Mouse (Mus musculus) intestine, embryonic 16.5 days (tissue): ENCODE measurements around the gene 1700056E22Rik. TPM values are rescaled to one million over a fixed set of nuclear protein-coding genes. Genes with fewer than 3 reads are reported as not detected.

ENCODE experiments used
- ATAC-seq: fragments of 200-750 bp; cut with Nextera tagmentation; 2 replicates; pipeline ENCODE4 v1.8.0; 2017; ENCODE audit warnings: moderate TSS enrichment, moderate library complexity
- H3K27ac ChIP-seq: fragments of 300-500 bp; sonication (generic); 2 replicates; pipeline ENCODE4 v1.5.1; 2014; ENCODE audit warnings: mild to moderate bottlenecking, low read length
- H3K27me3 ChIP-seq: fragments of 300-500 bp; sonication (generic); replicated peaks from 2 replicates; pipeline ENCODE4 v1.6.1; 2014; ENCODE audit warnings: low read length, control low read depth, mixed read lengths; ENCODE audit not compliant: control insufficient read depth, insufficient read depth
- H3K36me3 ChIP-seq: fragments of 300-500 bp; sonication (generic); 2 replicates; pipeline ENCODE4 v1.6.1; 2014; ENCODE audit warnings: low read length, control low read depth; ENCODE audit not compliant: control insufficient read depth, insufficient read depth
- H3K4me1 ChIP-seq: fragments of 300-500 bp; sonication (generic); 2 replicates; pipeline ENCODE4 v1.6.1; 2014; ENCODE audit warnings: low read length, control low read depth, mixed read lengths; ENCODE audit not compliant: control insufficient read depth, insufficient read depth
- H3K4me2 ChIP-seq: fragments of 300-500 bp; sonication (generic); 2 replicates; pipeline ENCODE4 v1.6.1; 2014; ENCODE audit warnings: low read depth, low read length, control low read depth
- H3K4me3 ChIP-seq: fragments of 300-500 bp; sonication (generic); 2 replicates; pipeline ENCODE4 v1.5.1; 2014; ENCODE audit warnings: mild to moderate bottlenecking, low read length
- H3K9ac ChIP-seq: fragments of 300-500 bp; sonication (generic); 2 replicates; pipeline ENCODE4 v1.6.1; 2014; ENCODE audit warnings: low read depth, low read length
- H3K9me3 ChIP-seq: fragments of 300-500 bp; sonication (generic); 2 replicates; pipeline ENCODE4 v1.6.1; 2016; ENCODE audit warnings: low read length, control low read depth; ENCODE audit not compliant: control insufficient read depth
- WGBS: fragments of 180-500 bp; shearing (Covaris S2); extraction: QIAGEN DNeasy Blood & Tissue Kit; methylation state at CpG from one replicate; pipeline ENCODE4 v1.1.7; 2014; 5-methylcytosine and 5-hydroxymethylcytosine counted together
- polyA plus RNA-seq: library from polyadenylated mRNA; unstranded; fragments of >200 nt; fragmentation: Nextera tagmentation; extraction: Ambion mirVana; gene quantifications from 2 replicates; pipeline ENCODE4 v1.2.1, GENCODE M21; 2015

The 1700056E22Rik gene
- polyA plus RNA-seq, 1 experiment from 2014 or later = 1.0 TPM

DNA sequence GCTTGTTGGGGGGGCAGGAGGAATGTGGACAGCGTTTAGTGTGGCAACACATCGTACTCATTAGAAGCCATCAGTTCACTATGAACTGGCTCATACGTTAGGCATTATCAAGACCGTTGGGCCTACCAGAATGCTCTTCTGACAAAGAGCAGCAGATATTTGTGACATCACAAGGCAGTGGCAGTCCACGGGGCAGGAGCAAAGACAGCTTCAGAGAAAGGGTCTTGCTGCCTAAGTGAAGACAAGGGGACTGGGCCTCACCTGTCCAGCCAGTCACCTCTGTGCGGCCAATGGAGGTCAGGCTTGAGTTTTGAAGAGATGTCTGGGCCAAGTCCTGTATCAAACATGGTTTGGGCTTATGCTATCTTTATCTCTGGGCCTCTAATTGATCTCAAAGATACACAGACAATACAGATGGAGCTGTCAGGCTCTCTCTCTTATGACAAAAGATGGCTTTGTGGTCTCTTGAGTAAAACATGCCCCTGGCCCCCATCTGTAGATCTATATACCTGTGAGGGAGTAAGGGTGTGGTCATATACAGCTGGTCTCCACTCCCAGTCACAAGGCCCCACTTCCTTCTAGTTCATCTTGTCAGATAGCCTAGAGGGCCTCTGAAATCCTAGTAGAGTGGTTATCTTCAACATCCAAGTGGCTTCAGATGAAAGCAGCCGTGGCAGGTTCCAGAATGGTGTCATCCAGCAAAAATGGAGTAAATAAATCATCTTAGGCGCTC is 3.9 kb downstream of the 1700056E22Rik start:
- 91% methylated on average over 8 of the region's 8 CpGs for WGBS
- no peak overlapping the region for H3K4me3 ChIP-seq
- no peaks in the 10 kb centered on the region for H3K9me3 ChIP-seq
- no peak for ATAC-seq
- no peak overlapping the region for H3K27ac ChIP-seq
- no peaks in the 10 kb centered on the region for H3K27me3 ChIP-seq
- H3K4me2 ChIP-seq = no peak overlapping the region
- H3K9ac ChIP-seq = no peak overlapping the region
- no peaks in the 10 kb centered on the region for H3K36me3 ChIP-seq
- H3K4me1 ChIP-seq = no peaks in the 10 kb centered on the region

DNA sequence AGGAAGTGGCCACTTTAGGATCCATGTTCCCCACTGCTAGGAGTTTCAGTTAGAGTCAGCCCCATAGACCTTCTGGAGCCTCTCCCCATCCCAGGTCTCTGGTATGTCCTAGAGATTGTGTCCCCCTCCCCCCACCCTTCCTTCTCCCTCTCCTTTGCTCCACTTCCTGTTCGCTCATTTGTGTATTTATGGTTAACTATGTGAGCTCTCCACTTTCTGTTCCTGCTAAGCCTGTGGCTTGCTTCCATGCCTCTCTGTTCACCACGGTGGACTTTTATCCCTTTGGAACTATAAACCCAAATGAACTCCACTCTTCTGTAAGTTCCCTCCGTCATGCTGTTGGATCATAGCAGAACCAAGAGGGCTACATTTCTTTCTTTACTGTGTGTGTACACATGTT is 7.1 kb downstream of the 1700056E22Rik start:
- no peaks in the 10 kb centered on the region for H3K9me3 ChIP-seq
- H3K4me1 ChIP-seq = no peaks in the 10 kb centered on the region
- no peaks in the 10 kb centered on the region for H3K36me3 ChIP-seq
- no peak overlapping the region for H3K4me3 ChIP-seq
- 67% methylated on average over 3 of the region's 3 CpGs for WGBS
- no peaks in the 10 kb centered on the region for H3K27me3 ChIP-seq
- no peak overlapping the region for H3K4me2 ChIP-seq
- no peak overlapping the region for H3K27ac ChIP-seq
- no peak overlapping the region for H3K9ac ChIP-seq
- ATAC-seq = no peak

DNA sequence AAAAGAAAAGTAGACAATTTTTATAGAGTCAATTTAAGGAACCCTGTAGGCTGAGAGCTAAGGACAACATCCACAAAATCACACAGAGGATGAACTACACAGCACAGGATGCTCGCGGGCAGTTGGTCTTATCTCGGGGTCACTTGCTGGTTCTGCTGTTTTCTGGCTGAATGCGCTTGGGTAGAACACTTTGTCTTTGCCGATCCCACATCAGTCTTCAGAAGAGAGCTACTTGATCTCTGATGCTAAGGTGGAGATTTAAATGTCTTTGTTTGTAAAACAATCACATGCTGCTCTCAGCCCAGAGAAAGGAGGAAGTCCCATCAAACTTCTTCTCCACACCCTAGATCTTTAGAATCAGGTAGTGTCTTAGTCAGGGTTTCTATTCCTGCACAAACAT is 9.0 kb downstream of the 1700056E22Rik start:
- Histone ChIP-seq H3K9ac (no peak overlapping the region), H3K27ac (no peak overlapping the region), H3K9me3 (no peaks in the 10 kb centered on the region), H3K27me3 (no peaks in the 10 kb centered on the region), H3K4me2 (no peak overlapping the region), H3K36me3 (no peaks in the 10 kb centered on the region), H3K4me3 (no peak overlapping the region), H3K4me1 (no peaks in the 10 kb centered on the region)
- ATAC-seq = no peak
- 92% methylated on average over 5 of the region's 5 CpGs for WGBS

DNA sequence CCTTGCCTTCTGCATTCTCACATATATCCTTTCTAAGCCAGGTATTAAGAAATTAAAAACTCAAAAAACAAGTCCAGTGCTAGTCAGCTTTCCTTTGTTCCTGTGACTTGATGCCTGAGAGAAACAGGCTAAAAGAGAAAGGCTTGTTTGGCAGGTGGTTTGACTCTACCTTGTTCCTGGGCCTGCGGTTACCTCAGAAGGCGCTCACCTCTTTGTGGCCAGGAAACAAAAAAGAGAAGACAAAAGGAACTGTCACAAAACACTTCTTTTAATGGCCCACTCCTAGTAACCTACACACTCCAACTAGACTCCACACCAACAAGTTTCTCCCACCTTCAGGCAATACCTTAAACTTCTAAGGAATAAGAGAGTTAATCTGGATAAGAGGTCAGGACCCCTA is 9.5 kb downstream of the 1700056E22Rik start:
- Histone ChIP-seq H3K4me3 (no peak overlapping the region), H3K4me1 (no peaks in the 10 kb centered on the region), H3K36me3 (no peaks in the 10 kb centered on the region), H3K9ac (no peak overlapping the region), H3K27me3 (no peaks in the 10 kb centered on the region), H3K27ac (no peak overlapping the region), H3K4me2 (no peak overlapping the region), H3K9me3 (no peaks in the 10 kb centered on the region)
- 89% methylated on average over 2 of the region's 2 CpGs for WGBS
- no peak for ATAC-seq

DNA sequence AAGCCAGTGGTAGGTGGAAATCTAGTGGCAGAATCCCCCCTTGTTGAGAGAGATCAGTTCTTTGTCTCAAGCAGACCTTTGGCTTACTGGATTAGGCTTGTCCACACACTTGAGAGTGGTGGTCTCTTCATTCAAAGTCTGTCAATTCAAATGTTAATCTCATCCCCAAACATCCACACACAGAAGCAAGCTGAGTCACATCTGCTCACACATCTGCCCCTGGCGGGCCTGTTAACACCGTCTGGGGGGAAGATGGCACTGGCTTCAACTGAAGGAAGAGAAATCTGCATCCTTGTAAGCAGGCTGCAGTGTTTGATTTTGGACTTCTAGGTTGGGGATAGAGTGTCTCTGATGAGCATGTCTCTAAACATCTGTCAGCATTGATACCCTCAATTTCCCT is 10.1 kb downstream of the 1700056E22Rik start:
- no peak overlapping the region for H3K9ac ChIP-seq
- no peaks in the 10 kb centered on the region for H3K4me1 ChIP-seq
- no peak for ATAC-seq
- H3K36me3 ChIP-seq = no peaks in the 10 kb centered on the region
- H3K27me3 ChIP-seq = no peaks in the 10 kb centered on the region
- no peak overlapping the region for H3K4me2 ChIP-seq
- no peaks in the 10 kb centered on the region for H3K9me3 ChIP-seq
- WGBS = 71% methylated on average over 2 of the region's 2 CpGs
- H3K4me3 ChIP-seq = no peak overlapping the region
- no peak overlapping the region for H3K27ac ChIP-seq

DNA sequence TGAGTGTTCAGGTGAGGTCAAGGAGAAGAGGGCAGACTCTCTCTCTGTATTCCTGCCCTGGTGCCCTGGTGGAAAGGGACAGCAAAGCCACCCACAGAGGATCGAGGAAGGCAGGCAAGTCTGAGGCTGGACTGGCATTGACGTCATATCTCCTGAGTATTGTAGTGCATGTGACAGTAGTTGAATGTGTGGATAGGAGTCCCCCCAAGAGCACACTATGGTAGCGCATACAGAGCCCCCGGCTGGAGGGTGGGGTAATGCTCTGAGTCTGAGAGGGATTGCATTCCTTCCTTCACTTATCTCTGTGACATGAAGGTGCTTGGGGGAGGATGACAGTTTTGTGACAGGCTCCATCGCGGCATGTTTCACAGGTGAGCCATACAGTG is 14.4 kb downstream of the 1700056E22Rik start:
- no peak overlapping the region for H3K4me2 ChIP-seq
- H3K9me3 ChIP-seq = no peaks in the 10 kb centered on the region
- ATAC-seq = no peak
- no peak overlapping the region for H3K27ac ChIP-seq
- H3K36me3 ChIP-seq = no peaks in the 10 kb centered on the region
- no peak overlapping the region for H3K9ac ChIP-seq
- H3K27me3 ChIP-seq = no peaks in the 10 kb centered on the region
- WGBS = 31% methylated on average over 6 of the region's 6 CpGs
- H3K4me3 ChIP-seq = no peak overlapping the region
- H3K4me1 ChIP-seq = no peaks in the 10 kb centered on the region

DNA sequence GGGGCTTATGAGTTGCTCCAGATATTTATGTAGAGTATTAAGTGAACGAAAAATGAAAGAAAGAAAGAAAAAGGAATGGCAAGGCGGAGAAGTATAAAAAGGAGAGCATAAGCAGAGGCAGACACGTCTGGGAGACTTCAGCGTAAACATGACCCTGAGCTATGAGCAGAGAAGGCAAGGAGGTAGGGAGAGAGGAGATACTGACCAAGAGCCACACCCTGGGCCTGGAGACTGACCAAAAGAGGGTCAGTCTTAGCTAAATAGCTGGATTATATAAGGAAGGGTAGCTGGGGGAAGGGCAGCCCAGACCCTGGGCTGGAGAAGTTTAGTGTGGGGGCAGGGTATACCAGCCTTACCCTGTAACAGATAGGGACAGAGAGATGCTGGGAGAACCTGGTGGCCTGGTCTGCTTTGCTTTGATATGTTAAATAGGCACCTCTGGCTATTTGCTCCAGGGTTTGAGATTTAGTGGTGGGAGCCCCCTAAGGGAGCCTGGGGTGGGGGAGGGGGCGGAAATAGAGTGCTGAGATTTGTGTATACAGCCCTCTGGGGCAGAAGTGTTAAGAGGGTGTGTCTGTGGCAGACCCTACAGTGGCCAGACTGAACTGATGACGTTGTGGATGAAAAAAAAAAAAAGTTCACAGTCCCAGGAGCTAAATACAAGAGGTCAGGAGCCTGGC is 14.9 kb downstream of the 1700056E22Rik start:
- Histone ChIP-seq H3K27me3 (no peaks in the 10 kb centered on the region), H3K36me3 (no peaks in the 10 kb centered on the region), H3K4me1 (no peaks in the 10 kb centered on the region), H3K4me2 (no peak overlapping the region), H3K9me3 (no peaks in the 10 kb centered on the region), H3K9ac (no peak overlapping the region), H3K27ac (no peak overlapping the region), H3K4me3 (no peak overlapping the region)
- no peak for ATAC-seq
- 45% methylated on average over 6 of the region's 6 CpGs for WGBS

DNA sequence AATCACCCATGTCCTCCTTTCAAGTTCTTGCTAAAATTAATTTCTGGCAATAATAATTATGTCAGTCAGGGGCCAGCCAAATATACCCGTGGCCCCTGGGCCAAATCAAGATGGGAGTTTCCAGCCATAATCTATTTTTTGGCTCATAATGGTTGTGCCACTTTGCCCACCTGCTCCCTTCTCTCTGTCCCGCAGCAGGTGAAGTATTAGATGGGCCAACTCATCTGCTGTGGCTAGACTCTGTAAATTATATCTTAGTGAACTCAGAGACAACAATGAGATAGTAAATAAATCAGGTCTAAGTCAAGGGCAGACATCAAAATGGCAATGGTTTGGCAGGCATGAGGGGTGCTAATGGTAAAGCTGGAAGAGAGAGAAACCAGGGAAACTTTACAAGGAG is 16.5 kb downstream of the 1700056E22Rik start:
- H3K4me1 ChIP-seq = no peaks in the 10 kb centered on the region
- H3K9ac ChIP-seq = no peak overlapping the region
- H3K4me2 ChIP-seq = no peak overlapping the region
- H3K4me3 ChIP-seq = no peak overlapping the region
- no peaks in the 10 kb centered on the region for H3K36me3 ChIP-seq
- no peak for ATAC-seq
- 87% methylated on average over 2 of the region's 2 CpGs for WGBS
- H3K9me3 ChIP-seq = no peaks in the 10 kb centered on the region
- no peaks in the 10 kb centered on the region for H3K27me3 ChIP-seq
- no peak overlapping the region for H3K27ac ChIP-seq

DNA sequence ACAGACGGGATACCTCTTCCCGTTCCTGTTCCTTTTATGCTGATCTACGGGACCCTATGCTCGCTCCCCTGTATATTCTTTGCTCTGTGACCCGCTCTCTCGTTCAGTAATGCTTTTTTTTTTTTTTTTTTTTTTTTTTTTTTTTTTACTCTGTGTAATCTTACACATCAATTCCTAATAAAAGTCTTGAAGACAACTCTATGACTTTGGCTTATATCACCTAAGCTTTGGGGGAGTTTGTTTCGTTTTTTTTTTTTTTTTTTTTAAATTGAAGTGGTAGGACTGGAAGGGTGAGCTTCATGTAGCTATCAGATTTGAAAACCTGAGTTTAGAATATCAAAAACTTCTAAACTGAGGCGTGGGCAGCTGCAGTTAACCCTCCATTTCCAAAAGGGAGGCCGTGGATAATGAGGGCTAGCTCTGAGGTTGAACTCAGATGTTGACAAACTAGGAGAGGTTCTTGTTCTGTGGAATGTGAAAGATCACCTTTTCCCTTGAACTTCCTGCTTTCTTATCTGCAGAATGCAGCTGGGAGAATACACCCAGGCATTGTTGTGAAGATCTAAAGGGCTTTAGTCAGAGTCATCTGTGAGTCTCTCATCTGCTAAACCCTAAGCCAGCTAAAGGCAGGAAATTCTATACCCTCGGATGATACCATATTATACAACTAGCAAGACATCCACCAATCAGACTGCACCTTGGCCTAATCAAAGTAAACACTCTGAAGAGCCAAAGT is 17.9 kb downstream of the 1700056E22Rik start:
- H3K9me3 ChIP-seq = no peaks in the 10 kb centered on the region
- H3K4me1 ChIP-seq = no peaks in the 10 kb centered on the region
- H3K4me3 ChIP-seq = no peak overlapping the region
- ATAC-seq = peak; percentile 48; the same call in 1 of the 2 replicates
- H3K4me2 ChIP-seq = no peak overlapping the region
- 61% methylated on average over 10 of the region's 10 CpGs for WGBS
- H3K9ac ChIP-seq = no peak overlapping the region
- no peaks in the 10 kb centered on the region for H3K36me3 ChIP-seq
- H3K27ac ChIP-seq = no peak overlapping the region
- no peaks in the 10 kb centered on the region for H3K27me3 ChIP-seq
